Mouse (Mus musculus) layer of hippocampus, adult 6 months (tissue): ENCODE data around the gene Esrrg. TPM values are rescaled to one million over a fixed set of nuclear protein-coding genes. Genes with fewer than 3 reads are reported as not detected.

Experiments
- long read RNA-seq, 2 experiments: library from polyadenylated mRNA; unstranded; transcript quantifications; one replicate each; pipeline ENCODE4 v2.0.0; 2019 to 2020
- polyA plus RNA-seq: library from polyadenylated mRNA; unstranded; fragments of <200 nt; fragmentation: Nextera tagmentation; gene quantifications from 2 replicates; pipeline ENCODE4 v1.2.3, GENCODE M21; 2021

The Esrrg gene
- polyA plus RNA-seq: 3.9 and 4.0 TPM in 2 replicates
- long read RNA-seq, experiment 1, partial matches to known transcripts: 0 of 5 reads
- long read RNA-seq, experiment 1, other reads (novel, unspliced or antisense): 5 of 5 reads
- long read RNA-seq, experiment 2, full-length matches to known transcripts: 3 of 40 reads
- long read RNA-seq, experiment 2, partial matches to known transcripts: 29 of 40 reads
- long read RNA-seq, experiment 2, other reads (novel, unspliced or antisense): 8 of 40 reads

DNA sequence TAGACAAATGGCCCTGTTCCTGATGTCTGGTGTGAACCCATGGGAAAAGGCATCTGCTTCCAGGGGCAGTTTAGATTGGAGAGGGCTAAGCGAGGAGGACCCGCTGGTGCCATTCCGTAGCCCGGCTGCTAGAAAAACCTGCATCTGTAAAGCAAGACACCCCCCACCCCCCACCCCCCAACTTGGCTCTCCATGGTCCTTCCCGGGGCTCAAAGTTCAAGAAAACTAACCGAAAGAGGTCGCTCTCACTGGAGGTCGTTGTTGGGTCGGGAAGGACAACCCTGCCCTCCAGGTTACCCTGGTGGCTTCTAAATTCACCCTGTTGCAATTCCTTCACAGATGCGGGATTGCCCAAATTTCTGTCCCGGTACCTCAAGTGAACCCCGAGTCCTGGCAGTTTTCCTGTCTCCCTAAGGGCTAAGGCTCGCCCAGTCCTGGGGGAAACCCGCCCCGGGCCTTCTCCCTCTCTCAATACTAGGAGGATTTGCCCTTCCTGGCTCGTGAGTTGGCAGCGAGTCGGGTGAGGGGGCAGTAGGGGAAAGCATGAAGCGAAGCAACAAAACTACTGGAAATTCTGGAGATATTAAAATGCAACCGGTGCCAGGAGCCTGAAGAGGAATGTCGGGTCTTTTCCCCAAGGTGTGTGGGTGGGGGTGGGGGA, at the start of gene Esrrg:
Esrrg (plus strand) TSS at position 531 of the 661 bp plus-strand sequence.

DNA sequence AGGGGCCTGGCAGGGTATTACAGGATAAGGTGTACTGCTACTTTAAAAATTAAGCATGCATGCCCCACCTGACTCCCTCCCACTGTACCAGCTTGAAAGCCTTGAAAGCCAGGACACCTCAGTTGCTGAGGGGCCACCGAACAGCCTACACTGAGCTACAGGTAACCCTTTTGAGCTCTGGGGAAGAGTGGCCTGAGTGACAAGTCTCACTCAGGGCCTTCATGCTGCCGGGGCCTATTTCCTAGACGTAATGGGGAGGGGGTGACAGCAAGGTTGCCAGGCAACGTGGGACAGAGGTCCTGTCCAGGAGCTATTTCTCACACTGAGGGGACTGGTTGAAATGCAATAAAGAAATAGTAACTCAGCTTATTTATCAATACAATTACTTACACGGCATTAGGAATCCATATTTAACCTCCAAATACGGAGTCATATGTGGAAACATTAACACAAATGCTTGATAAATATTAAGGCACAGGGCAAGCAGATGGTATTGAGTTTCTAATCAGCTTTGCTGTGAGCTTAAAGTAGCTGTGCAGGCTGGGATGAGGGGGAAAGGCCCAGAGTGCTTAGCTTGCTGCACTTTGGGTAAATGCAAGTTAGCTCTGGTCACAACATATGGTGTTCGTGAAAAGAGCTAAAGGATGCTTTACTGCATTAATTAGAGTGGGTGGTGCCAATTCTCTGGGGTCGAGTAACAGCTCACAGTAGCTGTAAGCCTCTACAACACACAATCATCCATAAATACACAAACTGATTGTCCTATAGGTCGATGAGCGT, 653.5 kb downstream of the Esrrg start, which contains the start of gene Ush2a:
Ush2a (plus strand) TSS at position 121 of the 780 bp plus-strand sequence.

